Comparison of ENCODE assay signal across 19 mouse cellular contexts in the genomic region with DNA sequence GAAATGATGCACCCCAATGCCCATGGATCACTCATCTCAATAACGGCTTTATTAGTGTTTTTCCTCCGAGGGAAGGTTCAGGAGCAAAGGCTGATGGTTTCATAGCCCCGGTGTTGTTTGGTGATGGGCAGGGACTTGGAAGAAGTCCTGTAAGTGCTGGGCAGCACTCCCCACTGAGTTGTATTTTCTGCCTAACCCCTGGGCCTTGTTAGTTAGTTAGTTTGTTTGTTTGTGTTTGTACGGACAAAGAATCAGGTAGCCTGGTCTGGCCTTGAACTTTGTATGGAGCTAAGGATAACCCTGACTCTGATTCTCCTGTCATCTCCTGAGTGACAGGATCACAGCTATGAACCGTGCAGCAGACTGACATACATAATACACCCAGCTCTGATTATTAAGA.
DNase-seq lines count a peak whose midpoint lies in the region; ATAC-seq and TF ChIP-seq lines count a peak whose summit lies in the region.
"Had no signal": no experiment of that assay in that cellular context is flagged by ENCODE, and none has a peak within 500 bp of the region (broad histone marks: within the 10 kb centered on the region; RNA-seq: fewer than 3 reads in every experiment).

No protein-coding gene starts in this region.

- no peak overlapping the region for H3K4me3 ChIP-seq in stomach, embryonic 15.5 days (replicated peaks)
- no peak overlapping the region for H3K4me3 ChIP-seq in stomach, postnatal 0 days (ENCODE audit: low read depth, low read length)
- no peak overlapping the region for H3K4me3 ChIP-seq in liver, embryonic 16.5 days (ENCODE audit: low read depth, low read length)
- H3K4me3 ChIP-seq: embryonic facial prominence, embryonic 12.5 days; forebrain, embryonic 15.5 days; heart, embryonic 12.5 days; hindbrain, embryonic 10.5 days had no signal

- no peak for ATAC-seq in stomach, embryonic 15.5 days (ENCODE audit: insufficient read depth, low FRiP score, low read depth)
- ATAC-seq in stomach, postnatal 0 days (ENCODE audit: low FRiP score, low TSS enrichment) = no peak
- no peak for ATAC-seq in liver, embryonic 16.5 days (ENCODE audit: low read depth)
- ATAC-seq: CD4-positive, CD25-positive, alpha-beta regulatory T cell, adult 4 months; forebrain, embryonic 15.5 days had no signal

- no peaks in the 10 kb centered on the region for H3K27me3 ChIP-seq in stomach, embryonic 15.5 days (replicated peaks)
- H3K27me3 ChIP-seq in stomach, postnatal 0 days (ENCODE audit: control insufficient read depth, insufficient read depth, low read length) = no peaks in the 10 kb centered on the region
- no peaks in the 10 kb centered on the region for H3K27me3 ChIP-seq in liver, embryonic 16.5 days (ENCODE audit: control insufficient read depth, insufficient read depth, low read depth, low read length)
- H3K27me3 ChIP-seq: embryonic facial prominence, embryonic 12.5 days; forebrain, embryonic 15.5 days; heart, embryonic 12.5 days had no signal

- WGBS in stomach, embryonic 15.5 days = 63% methylated on average over 5 of the region's 5 CpGs
- 55% methylated on average over 5 of the region's 5 CpGs for WGBS in stomach, postnatal 0 days
- WGBS in liver, embryonic 16.5 days (ENCODE audit: insufficient replicate concordance) = 54% methylated on average over 5 of the region's 5 CpGs

- no peaks in the 10 kb centered on the region for H3K36me3 ChIP-seq in stomach, embryonic 15.5 days
- H3K36me3 ChIP-seq in stomach, postnatal 0 days (ENCODE audit: control insufficient read depth, insufficient read depth, low read length) = no peaks in the 10 kb centered on the region
- no peaks in the 10 kb centered on the region for H3K36me3 ChIP-seq in liver, embryonic 16.5 days (ENCODE audit: control insufficient read depth, insufficient read depth)
- H3K36me3 ChIP-seq: embryonic facial prominence, embryonic 12.5 days; forebrain, embryonic 15.5 days; heart, embryonic 12.5 days; hindbrain, embryonic 10.5 days had no signal

- no peak for TF ChIP-seq EP300 in stomach, postnatal 0 days (optimal IDR thresholded peaks at IDR 0.05)

- DNase-seq in heart, adult 11 months = peak; percentile 75
- DNase-seq in heart, adult 18-20 months = no peak
- DNase-seq in stomach, postnatal 0 days (ENCODE audit: low spot score) = no peak
- no peak for DNase-seq in layer of hippocampus, adult 11-12 months (ENCODE audit: low spot score)
- no peak for DNase-seq in lung, postnatal 10 days
- DNase-seq: adrenal gland, adult 8-10 months; adrenal gland, postnatal 36 days; B cell, adult 2 months; cerebellum, adult 2 months; cerebellum, postnatal 10 days had no signal

- H3K4me1 ChIP-seq in stomach, embryonic 15.5 days = no peaks in the 10 kb centered on the region; the same call in 1 of the 2 replicates
- H3K4me1 ChIP-seq in stomach, postnatal 0 days (replicated peaks; ENCODE audit: control insufficient read depth, insufficient read depth) = no peaks in the 10 kb centered on the region; the same call in 1 of the 2 replicates
- no peaks in the 10 kb centered on the region; the same call in none of the 2 replicates for H3K4me1 ChIP-seq in liver, embryonic 16.5 days (ENCODE audit: control insufficient read depth, low read depth, low read length)

- no peak overlapping the region for H3K4me2 ChIP-seq in stomach, embryonic 15.5 days
- no peak overlapping the region for H3K4me2 ChIP-seq in stomach, postnatal 0 days (replicated peaks; ENCODE audit: low read depth)
- no peak overlapping the region for H3K4me2 ChIP-seq in liver, embryonic 16.5 days (ENCODE audit: low read depth, low read length)
- H3K4me2 ChIP-seq: embryonic facial prominence, embryonic 12.5 days; forebrain, embryonic 15.5 days; heart, embryonic 12.5 days; hindbrain, embryonic 14.5 days had no signal

- H3K9ac ChIP-seq in stomach, embryonic 15.5 days = no peak overlapping the region
- no peak overlapping the region for H3K9ac ChIP-seq in stomach, postnatal 0 days (ENCODE audit: low read length)
- no peak overlapping the region for H3K9ac ChIP-seq in liver, embryonic 16.5 days (ENCODE audit: low read depth, low read length)
- H3K9ac ChIP-seq: embryonic facial prominence, embryonic 12.5 days; forebrain, embryonic 15.5 days; heart, embryonic 12.5 days; hindbrain, embryonic 14.5 days had no signal

- 0 out of 2 replicates have a peak overlapping the region, but pooled peaks have one; percentile 16 for H3K27ac ChIP-seq in stomach, embryonic 15.5 days
- H3K27ac ChIP-seq in stomach, postnatal 0 days (replicated peaks) = no peak overlapping the region
- peak overlapping the region; percentile 72 for H3K27ac ChIP-seq in liver, embryonic 16.5 days (ENCODE audit: low read length)
- H3K27ac ChIP-seq: embryonic facial prominence, embryonic 12.5 days; forebrain, embryonic 15.5 days; hindbrain, embryonic 10.5 days; hindbrain, embryonic 14.5 days had no signal

- no peaks in the 10 kb centered on the region for H3K9me3 ChIP-seq in stomach, embryonic 15.5 days
- H3K9me3 ChIP-seq in stomach, postnatal 0 days (ENCODE audit: control insufficient read depth, low read length) = no peaks in the 10 kb centered on the region
- H3K9me3 ChIP-seq in liver, embryonic 16.5 days (replicated peaks; ENCODE audit: control insufficient read depth, low read length) = no peaks in the 10 kb centered on the region
- H3K9me3 ChIP-seq: embryonic facial prominence, embryonic 12.5 days; forebrain, embryonic 15.5 days; G1E; heart, embryonic 12.5 days; hindbrain, embryonic 10.5 days had no signal

- TF ChIP-seq CTCF in stomach, postnatal 0 days (IDR thresholded peaks at IDR 0.05; ENCODE audit: low read depth) = no peak
